Mouse (Mus musculus): ENCODE measurements around the gene Smyd5.
"Not testable (repeated sequence)": the region's sequence is repeated elsewhere in the genome, so short reads cannot be mapped to it uniquely, and the experiment has no call there.

Smyd5 gene

GRCm38 (mm10) chr6:85450140-85450539, 18.4 kb downstream of the Smyd5 start:
- DNase-seq, result not testable (repeated sequence)

DNA sequence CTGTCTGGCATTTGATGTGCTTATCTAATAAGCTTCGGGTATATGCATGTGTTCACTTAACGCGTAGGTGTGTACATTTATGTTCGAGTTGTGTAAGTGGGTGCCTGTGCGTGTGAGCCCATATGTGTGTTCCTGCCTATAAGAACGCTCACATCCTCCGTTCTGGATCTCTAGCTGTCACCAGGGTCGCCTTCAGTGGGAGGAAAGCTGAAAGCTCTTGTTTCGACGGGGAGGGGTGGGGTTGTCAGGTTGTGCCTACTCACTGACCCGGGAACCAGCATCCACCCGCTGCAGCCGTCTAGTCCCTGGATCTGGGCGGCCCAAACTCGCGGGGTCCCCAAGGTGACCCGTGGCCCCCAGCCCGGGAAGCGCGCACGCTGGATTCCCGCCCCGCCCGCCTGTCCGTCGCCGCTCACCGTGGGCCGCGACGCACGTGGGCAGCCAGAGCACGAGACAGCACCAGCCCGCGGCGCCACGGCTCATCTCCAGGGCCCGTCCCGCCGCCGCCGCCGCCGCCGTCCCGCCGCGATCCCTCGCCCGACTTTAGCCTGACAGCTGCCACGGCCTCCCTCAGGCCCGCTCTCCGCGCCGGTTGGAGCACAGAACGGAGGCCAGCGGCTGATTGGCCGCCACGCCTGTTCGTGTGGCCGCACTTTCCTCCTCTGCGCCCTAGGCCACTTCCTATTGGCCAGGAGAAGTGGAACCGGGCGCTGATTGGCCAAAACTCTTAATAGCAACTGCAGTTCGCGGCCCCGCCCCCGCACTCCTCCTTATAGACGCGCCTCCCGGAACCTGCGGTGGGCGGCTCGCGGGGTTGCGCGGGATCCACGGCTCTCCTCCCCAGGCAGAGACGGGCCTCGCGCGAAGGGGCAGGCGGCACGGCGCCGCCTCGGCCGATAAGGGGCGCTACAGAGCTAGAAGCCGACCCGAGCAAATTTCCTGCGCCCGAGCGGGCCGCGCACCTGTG, 19.2 kb downstream of the Smyd5 start, which contains the start of gene Cct7:
TSS of gene Cct7 (plus strand) at position 818 of the 967 bp plus-strand sequence.
- peak; percentile 98 for DNase-seq

DNA sequence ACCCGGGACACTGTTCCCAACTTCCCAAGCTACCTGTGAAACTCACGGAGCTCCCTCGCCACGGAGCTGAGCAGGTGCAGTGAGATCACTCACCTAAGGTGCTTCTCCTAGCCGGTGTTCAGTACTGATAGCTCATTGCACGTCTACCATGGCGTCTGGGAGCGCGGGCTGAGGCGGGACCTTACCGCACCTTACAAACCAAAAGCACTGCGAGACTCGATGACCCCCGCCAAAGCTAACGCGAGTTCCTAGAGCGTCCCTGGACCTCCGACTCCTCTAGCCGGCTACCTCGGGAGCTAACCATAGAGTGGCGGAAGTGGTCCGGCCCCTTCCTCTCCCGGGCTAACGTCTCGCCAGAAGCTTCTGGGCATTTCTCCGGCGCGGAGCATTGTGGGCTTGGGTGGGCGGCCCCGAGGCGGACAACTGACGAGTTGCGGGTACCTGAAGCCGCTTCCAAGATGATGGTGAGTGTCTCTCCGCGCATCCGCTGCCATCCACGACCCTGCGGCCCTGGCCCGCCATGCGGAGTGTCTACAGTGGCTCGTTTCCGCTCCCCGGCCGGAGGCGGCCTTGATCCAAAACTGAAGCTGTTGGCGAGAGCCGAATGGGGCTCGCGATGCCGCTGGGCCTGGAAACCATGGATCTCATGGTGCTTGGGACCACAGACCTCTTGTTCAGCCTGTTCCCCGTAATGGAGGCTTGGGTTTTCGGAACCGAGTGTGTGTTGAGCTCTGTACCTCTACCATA, 20.0 kb downstream of the Smyd5 start, which contains the start of gene Pradc1:
TSS of gene Pradc1 (minus strand) at position 307 of the 747 bp plus-strand sequence.
- DNase-seq, result peak; percentile 92

DNA sequence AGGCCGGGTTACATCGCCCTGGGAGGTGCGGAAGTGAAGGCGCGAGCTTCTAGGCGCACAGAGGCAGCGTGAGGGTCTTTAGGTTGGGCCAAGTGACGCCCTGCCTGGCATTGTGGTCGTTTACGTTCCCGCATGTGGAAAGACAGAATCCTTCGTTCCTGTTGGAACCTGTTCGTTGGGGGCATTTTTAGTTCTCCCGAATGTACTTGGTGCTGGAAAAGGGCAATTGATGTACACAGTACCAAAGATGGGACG, 20.5 kb downstream of the Smyd5 start:
- no peak for DNase-seq

GRCm38 (mm10) chr6:85452816-85453215, 21.0 kb downstream of the Smyd5 start:
- no peak for DNase-seq

DNA sequence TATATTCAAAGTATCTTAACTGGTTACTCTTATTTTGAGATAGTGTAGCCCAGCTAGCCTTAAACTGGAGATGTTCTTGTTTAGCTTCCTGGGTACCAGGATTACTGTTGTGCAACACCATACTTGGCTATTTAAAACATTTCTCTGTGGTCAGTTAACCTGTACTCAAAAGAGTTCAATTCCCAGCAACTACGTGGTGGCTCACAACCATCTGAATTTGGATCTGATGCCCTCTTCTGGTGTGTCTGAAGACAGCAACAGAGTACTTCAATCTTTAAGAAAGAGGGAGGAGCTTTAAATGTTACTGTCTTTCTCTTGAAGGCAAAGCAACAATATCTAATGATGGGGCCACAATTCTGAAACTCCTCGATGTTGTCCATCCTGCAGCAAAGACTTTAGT, 27.8 kb downstream of the Smyd5 start:
- DNase-seq, result no peak

- DNase-seq, result no peak
Measured at GRCm38 (mm10) chr6:85465381-85465780, 33.6 kb downstream of the Smyd5 start.

DNA sequence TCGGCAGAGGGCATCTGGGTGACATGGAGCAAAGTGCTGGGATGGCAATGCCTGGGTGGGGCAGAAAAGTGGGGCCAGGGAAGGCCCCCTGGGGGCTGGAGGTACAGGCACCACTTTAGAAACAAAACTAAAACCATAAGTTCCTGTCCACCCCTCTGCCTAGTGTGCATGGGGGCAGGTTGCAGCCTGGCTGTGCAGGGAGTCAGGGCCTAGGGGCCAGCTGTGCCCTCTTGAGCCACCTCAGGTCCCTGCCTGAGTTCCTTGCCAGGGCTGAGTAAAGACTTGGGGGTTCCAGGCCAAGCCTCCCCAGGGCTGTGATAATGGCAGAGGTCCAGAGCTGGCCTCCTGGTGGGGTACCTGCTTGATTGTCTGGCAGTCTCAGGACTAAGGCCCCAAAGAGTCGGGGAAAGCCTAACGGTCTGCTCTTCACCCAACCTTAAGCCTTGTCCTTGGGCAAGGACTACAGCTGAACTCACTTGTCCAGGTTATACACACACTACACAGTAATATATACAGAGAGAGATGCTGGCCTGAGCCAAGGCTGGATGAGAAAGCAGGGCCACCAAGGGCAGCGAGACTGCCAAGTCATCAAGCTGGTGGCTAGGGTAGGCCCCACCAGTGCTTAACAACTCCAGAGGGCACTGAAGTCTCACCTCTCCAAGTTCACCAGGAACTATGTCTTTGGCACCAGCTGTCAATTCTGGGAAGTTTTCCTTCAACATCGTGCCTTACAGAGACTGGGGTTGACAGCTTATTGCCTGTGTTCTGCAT, 38.1 kb downstream of the Smyd5 start:
- no peak for DNase-seq

DNA sequence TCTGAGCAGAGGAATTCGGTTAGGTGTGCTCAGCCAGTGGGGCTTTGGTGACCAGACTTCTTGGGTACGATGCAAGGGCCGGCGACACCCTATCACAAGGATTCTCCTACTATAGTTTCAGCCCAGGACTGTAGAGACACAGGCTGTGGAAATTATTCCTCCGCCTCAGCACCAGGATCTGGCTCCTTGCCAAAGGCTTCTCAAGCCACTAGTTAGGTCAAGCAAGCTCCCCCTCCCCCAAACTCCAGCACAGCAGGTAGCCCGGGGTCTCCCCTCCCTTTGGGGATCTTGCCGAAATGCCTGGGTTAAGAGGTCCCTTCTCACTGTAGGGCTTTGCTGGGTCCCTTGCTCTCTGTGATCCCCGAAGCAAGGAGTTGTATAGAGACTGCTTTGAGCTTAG, 40.2 kb downstream of the Smyd5 start:
- DNase-seq, result no peak

DNA sequence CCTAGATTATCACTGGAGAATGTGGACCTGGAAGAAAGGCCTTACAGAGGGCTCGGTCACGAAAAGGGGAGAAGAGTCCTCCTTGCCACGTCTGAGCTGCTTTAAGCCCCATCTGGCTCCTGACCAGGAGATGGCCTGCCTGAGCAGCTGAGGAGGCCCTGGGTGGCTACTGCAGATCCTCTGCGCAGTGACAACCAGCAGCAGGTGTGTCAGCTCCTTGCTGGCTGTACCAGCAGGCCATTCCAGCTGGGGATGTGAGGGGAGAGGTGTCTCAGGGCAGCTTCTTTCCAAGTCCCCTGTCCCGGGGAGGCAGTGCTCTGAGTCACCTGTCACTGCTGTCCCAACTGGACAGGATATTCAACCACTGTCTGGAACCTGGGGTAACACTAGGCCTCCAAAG, 40.8 kb downstream of the Smyd5 start:
- DNase-seq, result no peak

GRCm38 (mm10) chr6:85475581-85475980, 43.8 kb downstream of the Smyd5 start:
- no peak for DNase-seq

- peak; percentile 69 for DNase-seq
Measured at GRCm38 (mm10) chr6:85477366-85477917, 45.7 kb downstream of the Smyd5 start.

GRCm38 (mm10) chr6:85478416-85478815, 46.6 kb downstream of the Smyd5 start:
- no peak for DNase-seq

GRCm38 (mm10) chr6:85479979-85480378, 48.2 kb downstream of the Smyd5 start:
- DNase-seq, result no peak

GRCm38 (mm10) chr6:85480685-85481084, 48.9 kb downstream of the Smyd5 start:
- DNase-seq, result no peak

GRCm38 (mm10) chr6:85483843-85484721, 52.3 kb downstream of the Smyd5 start:
- peak; percentile 62 for DNase-seq

- DNase-seq, result no peak
Measured at GRCm38 (mm10) chr6:85485738-85486137, 53.9 kb downstream of the Smyd5 start.

- DNase-seq, result no peak
Measured at GRCm38 (mm10) chr6:85488510-85488909, 56.7 kb downstream of the Smyd5 start.

DNA sequence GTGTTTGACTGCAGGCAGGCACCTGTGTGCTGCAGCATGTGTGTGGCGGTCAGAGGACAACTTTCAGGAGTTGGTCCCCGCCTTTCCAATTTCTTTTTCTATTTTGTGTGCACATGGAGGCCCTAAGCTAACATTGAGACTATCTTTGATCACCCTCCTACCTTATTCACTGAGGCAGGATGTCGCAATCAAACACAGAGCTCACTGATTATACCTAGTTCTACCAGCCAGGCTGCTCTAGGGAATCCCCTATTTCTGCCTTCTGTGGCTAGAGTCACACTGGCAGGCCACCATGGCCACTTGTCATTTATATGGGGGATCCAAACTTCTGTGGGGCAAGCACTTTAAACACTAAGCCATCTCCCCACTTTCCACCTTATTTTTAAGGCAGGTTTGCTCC, 57.9 kb downstream of the Smyd5 start:
- no peak for DNase-seq

DNA sequence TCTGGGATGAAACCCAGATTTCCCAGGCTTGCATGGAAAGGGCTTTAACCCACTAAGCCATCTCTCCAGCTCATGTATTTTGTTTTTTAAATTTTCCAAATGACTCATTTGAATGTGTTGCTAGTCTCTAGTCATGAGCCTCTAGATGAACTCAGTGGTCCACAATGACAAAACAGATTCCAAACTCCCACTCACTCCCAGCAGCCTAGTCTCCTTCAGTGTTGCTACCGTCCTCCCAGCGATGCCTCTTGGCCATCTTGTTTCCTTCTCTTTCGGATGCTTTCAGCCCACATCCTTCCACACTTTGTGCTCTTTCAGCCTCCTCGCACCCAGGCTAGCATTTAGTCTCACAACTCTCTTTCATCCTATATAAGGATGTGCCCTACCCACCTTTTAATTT, 58.5 kb downstream of the Smyd5 start:
- DNase-seq, result no peak

GRCm38 (mm10) chr6:85491606-85492005, 59.8 kb downstream of the Smyd5 start:
- DNase-seq, result no peak

Measured in thymus, postnatal 4 days (tissue).